Mouse (Mus musculus) myocyte (in vitro differentiated cells): Measurements from ENCODE around the gene Sys1. TPM values are rescaled to one million over a fixed set of nuclear protein-coding genes. Genes with fewer than 3 reads are reported as not detected.

Experiments used
- H3K27me3 ChIP-seq: one replicate; pipeline ENCODE4 v1.6.1; 2011; ENCODE audit not compliant: control insufficient read depth, insufficient read depth, insufficient read length
- H3K36me3 ChIP-seq: one replicate; pipeline ENCODE4 v1.6.1; 2011; ENCODE audit not compliant: control insufficient read depth, insufficient read depth
- H3K4me2 ChIP-seq: one replicate; pipeline ENCODE4 v1.6.1; 2011; ENCODE audit warnings: low read depth, control low read depth
- H3K4me3 ChIP-seq: one replicate; pipeline ENCODE4 v1.5.1; 2011; ENCODE audit warnings: mild to moderate bottlenecking, control low read depth, moderate library complexity
- H3K79me2 ChIP-seq: one replicate; pipeline ENCODE4 v1.6.1; 2011; ENCODE audit not compliant: control insufficient read depth, insufficient read depth
- H3ac ChIP-seq: one replicate; pipeline ENCODE4 v1.6.1; 2011; ENCODE audit not compliant: control insufficient read depth, insufficient read length
- CEBPB ChIP-seq: IDR thresholded peaks from 2 replicates; pipeline ENCODE4 v1.6.1; 2011; ENCODE audit warnings: mild to moderate bottlenecking, moderate library complexity; ENCODE audit not compliant: poor library complexity, insufficient read depth, severe bottlenecking
- E2F4 ChIP-seq: IDR thresholded peaks from one replicate; pipeline ENCODE4 v1.6.1; 2011; ENCODE audit warnings: mild to moderate bottlenecking, control low read depth, moderate library complexity; ENCODE audit not compliant: insufficient read depth
- MAX ChIP-seq: IDR thresholded peaks from one replicate; pipeline ENCODE4 v1.6.1; 2011; ENCODE audit warnings: low read depth, mild to moderate bottlenecking, control low read depth
- MYOD1 ChIP-seq, 3 experiments: IDR thresholded peaks; one replicate each; pipeline ENCODE4 v1.6.1; 2011; ENCODE audit warnings: control low read depth in 2 of 3, low read depth in 2 of 3, mild to moderate bottlenecking in 2 of 3, moderate library complexity in 1 of 3; ENCODE audit not compliant: insufficient read length in 2 of 3, control insufficient read depth in 1 of 3
- MYOG ChIP-seq, 3 experiments: IDR thresholded peaks; one replicate each; pipeline ENCODE4 v1.6.1; 2011; ENCODE audit warnings: control low read depth in 2 of 3, low read depth in 2 of 3, mild to moderate bottlenecking in 2 of 3; ENCODE audit not compliant: insufficient read length in 2 of 3, control insufficient read depth in 1 of 3, insufficient read depth in 1 of 3
- POLR2A ChIP-seq: IDR thresholded peaks from one replicate; pipeline ENCODE4 v1.6.1; 2011; ENCODE audit warnings: low read depth, mild to moderate bottlenecking, control low read depth, moderate library complexity; ENCODE audit not compliant: insufficient read length
- POLR2AphosphoS2 ChIP-seq: IDR thresholded peaks from one replicate; pipeline ENCODE4 v1.6.1; 2011; ENCODE audit warnings: low read depth, control low read depth; ENCODE audit not compliant: insufficient read length
- REST ChIP-seq: IDR thresholded peaks from one replicate; pipeline ENCODE4 v1.6.1; 2011; ENCODE audit warnings: mild to moderate bottlenecking, control low read depth, moderate library complexity; ENCODE audit not compliant: insufficient read depth, insufficient read length
- SRF ChIP-seq: IDR thresholded peaks from one replicate; pipeline ENCODE4 v1.6.1; 2011; ENCODE audit warnings: low read depth; ENCODE audit not compliant: control insufficient read depth, insufficient read length
- TCF12 ChIP-seq: IDR thresholded peaks from one replicate; pipeline ENCODE4 v1.6.1; 2011; ENCODE audit warnings: mild to moderate bottlenecking, control low read depth; ENCODE audit not compliant: poor library complexity, insufficient read depth, severe bottlenecking
- TCF3 ChIP-seq: IDR thresholded peaks from one replicate; pipeline ENCODE4 v1.6.1; 2011; ENCODE audit warnings: low read depth, control low read depth; ENCODE audit not compliant: insufficient read length
- USF1 ChIP-seq: IDR thresholded peaks from one replicate; pipeline ENCODE4 v1.6.1; 2011; ENCODE audit warnings: low read depth, mild to moderate bottlenecking, control low read depth, moderate library complexity
- polyA plus RNA-seq: library from polyadenylated mRNA; unstranded; fragments of >200 nt; fragmentation: generic; extraction: Trizol; gene quantifications from one replicate; pipeline ENCODE4 v1.2.1, GENCODE M21; 2012; ENCODE audit warnings: missing spikeins

Sys1 gene
- polyA plus RNA-seq, 1 experiment, result 47.6 TPM

- H3K79me2 ChIP-seq, result no peaks in the 10 kb centered on the region
- no peaks in the 10 kb centered on the region for H3K27me3 ChIP-seq
- no peak for TF ChIP-seq SRF
- no peak for TF ChIP-seq CEBPB
- TF ChIP-seq TCF12, result no peak
- no peak for TF ChIP-seq MYOG (IDR thresholded peaks at IDR 0.05; ENCODE audit: control insufficient read depth in 1 of 3, insufficient read depth in 1 of 3, insufficient read length in 2 of 3, low read depth in 2 of 3)
- TF ChIP-seq USF1, result no peak
- no peak for TF ChIP-seq MAX
- no peak for TF ChIP-seq TCF3
- TF ChIP-seq POLR2A, result no peak
- no peak for TF ChIP-seq REST
- no peak for TF ChIP-seq POLR2AphosphoS2
- peak overlapping the region; percentile 91 for H3K4me2 ChIP-seq
- H3K4me3 ChIP-seq, result peak overlapping the region; percentile 51
- peaks cover 5% of the 10 kb centered on the region for H3K36me3 ChIP-seq
- no peak overlapping the region for H3ac ChIP-seq
Observed at GRCm38 (mm10) chr2:164487812-164488211, 31.0 kb downstream of the Sys1 start.

- Histone ChIP-seq H3K27me3 (no peaks in the 10 kb centered on the region), H3K79me2 (peaks cover 11% of the 10 kb centered on the region), H3K36me3 (peaks cover 5% of the 10 kb centered on the region), H3ac (no peak overlapping the region), H3K4me3 (no peak overlapping the region), H3K4me2 (no peak overlapping the region)
- TF ChIP-seq SRF (no peak), POLR2A (no peak), REST (no peak), POLR2AphosphoS2 (no peak), USF1 (no peak), TCF12 (no peak), MYOD1 (IDR thresholded peaks at IDR 0.05; ENCODE audit: control insufficient read depth in 1 of 3, insufficient read length in 2 of 3, low read depth in 2 of 3) (no peak), TCF3 (no peak), E2F4 (no peak), MAX (no peak), CEBPB (no peak), MYOG (IDR thresholded peaks at IDR 0.05; ENCODE audit: control insufficient read depth in 1 of 3, insufficient read depth in 1 of 3, insufficient read length in 2 of 3, low read depth in 2 of 3) (no peak)
Observed at GRCm38 (mm10) chr2:164494126-164494525, 37.4 kb downstream of the Sys1 start.

GRCm38 (mm10) chr2:164496331-164496730, 39.6 kb downstream of the Sys1 start:
- TF ChIP-seq TCF12 (no peak), E2F4 (no peak), MYOG (IDR thresholded peaks at IDR 0.05; ENCODE audit: control insufficient read depth in 1 of 3, insufficient read depth in 1 of 3, insufficient read length in 2 of 3, low read depth in 2 of 3) (no peak), MYOD1 (IDR thresholded peaks at IDR 0.05; ENCODE audit: control insufficient read depth in 1 of 3, insufficient read length in 2 of 3, low read depth in 2 of 3) (no peak), POLR2A (no peak), MAX (no peak), TCF3 (no peak), POLR2AphosphoS2 (no peak), USF1 (no peak), CEBPB (no peak), SRF (no peak), REST (no peak)
- peak overlapping the region; percentile 83 for H3K4me2 ChIP-seq
- no peaks in the 10 kb centered on the region for H3K27me3 ChIP-seq
- peaks cover 11% of the 10 kb centered on the region for H3K79me2 ChIP-seq
- no peak overlapping the region for H3ac ChIP-seq
- no peaks in the 10 kb centered on the region for H3K36me3 ChIP-seq
- H3K4me3 ChIP-seq, result peak overlapping the region; percentile 92

- Histone ChIP-seq H3K27me3 (no peaks in the 10 kb centered on the region), H3ac (peak within 1 kb of the TSS; percentile 19), H3K79me2 (peaks cover 11% of the 10 kb centered on the region), H3K4me2 (peak within 1 kb of the TSS; percentile 98), H3K36me3 (no peaks in the 10 kb centered on the region), H3K4me3 (peak within 1 kb of the TSS; percentile 92)
- TF ChIP-seq TCF12, result no peak
- no peak for TF ChIP-seq MAX
- TF ChIP-seq MYOG (IDR thresholded peaks at IDR 0.05; ENCODE audit: control insufficient read depth in 1 of 3, insufficient read depth in 1 of 3, insufficient read length in 2 of 3, low read depth in 2 of 3), result peak in 1 of 3 experiments; percentile 20
- peak; percentile 93 for TF ChIP-seq POLR2AphosphoS2
- TF ChIP-seq CEBPB, result no peak
- TF ChIP-seq E2F4, result no peak
- no peak for TF ChIP-seq USF1
- peak; percentile 92 for TF ChIP-seq POLR2A
Observed at GRCm38 (mm10) chr2:164496847-164497690, 40.3 kb downstream of the Sys1 start, which contains the start of gene Pigt. Gene Pigt, plus strand, starts transcription at chr2:164497520.

- Histone ChIP-seq H3K27me3 (no peaks in the 10 kb centered on the region), H3ac (peak overlapping the region; percentile 19), H3K79me2 (peaks cover 11% of the 10 kb centered on the region), H3K4me2 (peak overlapping the region; percentile 98), H3K4me3 (peak overlapping the region; percentile 92), H3K36me3 (peaks cover 1% of the 10 kb centered on the region)
- TF ChIP-seq MAX, result no peak
- TF ChIP-seq POLR2A, result no peak
- no peak for TF ChIP-seq TCF3
- TF ChIP-seq MYOG (IDR thresholded peaks at IDR 0.05; ENCODE audit: control insufficient read depth in 1 of 3, insufficient read depth in 1 of 3, insufficient read length in 2 of 3, low read depth in 2 of 3), result peak in 1 of 3 experiments; percentile 49
- no peak for TF ChIP-seq E2F4
- TF ChIP-seq TCF12, result no peak
- TF ChIP-seq MYOD1 (IDR thresholded peaks at IDR 0.05; ENCODE audit: control insufficient read depth in 1 of 3, insufficient read length in 2 of 3, low read depth in 2 of 3), result peak in 2 of 3 experiments; percentile 11 to 51
- no peak for TF ChIP-seq SRF
- TF ChIP-seq POLR2AphosphoS2, result no peak
Observed at GRCm38 (mm10) chr2:164497691-164498268, 41.0 kb downstream of the Sys1 start.
